Mouse (Mus musculus): ENCODE measurements at regions not wholly inside any gene's neighbourhood (a gene's known extent, or its start where the extent isn't known, plus 50 kb on each side); places are given as distances from the start of the nearest gene placed in this dataset.

DNA sequence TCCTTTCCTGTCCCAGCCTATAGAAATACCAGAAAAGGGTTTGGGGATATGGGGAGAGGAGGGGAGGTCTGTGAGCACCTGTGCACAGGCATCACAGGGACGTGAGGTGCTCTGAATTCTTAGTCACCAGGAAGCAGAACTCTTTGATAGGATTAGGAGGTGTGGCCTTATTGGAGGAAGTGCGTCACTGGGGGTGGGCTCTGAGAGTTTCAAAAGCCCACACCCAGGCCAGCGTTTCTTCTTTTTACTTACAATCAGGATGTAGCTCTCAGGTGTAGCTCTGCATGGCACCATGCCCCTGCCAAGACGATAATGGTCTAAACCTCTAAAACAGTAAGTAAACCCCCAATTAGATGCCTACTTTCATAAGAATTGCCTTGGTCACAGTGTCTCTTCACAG is 162.6 kb upstream of the Ank start:
- no peak for DNase-seq

GRCm38 (mm10) chr15:27304256-27304655 is 162.2 kb upstream of the Ank start:
- no peak for DNase-seq

GRCm38 (mm10) chr15:27305035-27305434 is 161.4 kb upstream of the Ank start:
- DNase-seq = no peak

DNA sequence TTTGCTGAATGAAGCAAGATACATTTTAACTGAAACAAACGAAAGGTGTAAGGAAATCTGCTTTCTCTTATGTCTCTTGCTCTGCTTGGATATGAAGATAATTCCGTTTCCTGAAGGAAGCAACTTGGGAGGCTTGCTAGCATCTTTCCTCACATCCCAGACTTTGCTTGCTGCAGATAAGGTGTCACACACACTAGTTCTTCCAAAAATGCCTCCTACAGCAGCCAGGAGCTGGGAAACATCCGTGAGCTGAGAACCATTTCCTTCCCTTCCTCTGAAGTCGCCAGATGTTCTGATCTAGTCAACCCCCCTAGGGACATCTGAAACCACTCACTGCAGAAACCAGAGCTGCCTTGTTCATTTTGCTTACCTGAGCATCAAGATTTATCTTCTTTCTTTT is 157.8 kb upstream of the Ank start:
- DNase-seq = no peak

GRCm38 (mm10) chr15:27315964-27316745 is 150.3 kb upstream of the Ank start:
- DNase-seq = no peak

GRCm38 (mm10) chr15:27316746-27317129 is 149.7 kb upstream of the Ank start:
- no peak for DNase-seq

- no peak for DNase-seq
Measured at GRCm38 (mm10) chr15:27321915-27322665, 144.4 kb upstream of the Ank start.

DNA sequence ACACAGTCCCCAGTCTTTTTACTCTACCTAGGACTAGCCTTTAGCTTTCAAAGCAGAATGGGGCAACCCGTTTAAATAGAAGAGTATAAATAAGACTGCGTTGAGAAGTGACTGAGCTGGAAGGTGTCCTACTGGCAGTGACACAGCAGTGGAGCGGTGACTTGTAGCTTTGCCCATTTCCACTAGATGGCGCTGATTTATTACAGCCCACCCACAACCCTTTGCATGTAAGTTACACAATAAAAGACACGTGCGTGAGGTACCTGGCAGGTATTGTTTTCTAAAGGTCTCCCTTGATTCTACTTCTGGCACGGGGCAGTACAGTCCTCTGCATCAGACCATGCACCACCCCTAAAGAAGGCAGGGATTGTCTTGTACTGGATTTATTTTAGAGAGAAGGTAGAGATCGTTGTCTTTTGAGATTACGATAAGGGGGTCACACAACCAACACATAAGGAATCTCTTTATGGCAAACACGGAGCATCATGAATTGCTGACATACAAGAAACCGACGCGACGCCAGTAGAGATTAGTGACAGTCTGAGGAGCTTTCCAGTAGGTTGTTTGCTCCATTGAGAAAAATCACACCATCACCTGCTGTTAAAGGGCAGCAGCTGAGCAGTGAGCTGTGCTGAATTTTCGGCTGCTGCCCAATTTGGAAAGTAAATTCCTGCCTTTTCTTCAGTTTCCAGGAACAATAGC is 140.5 kb upstream of the Ank start:
- peak; percentile 51 for DNase-seq

GRCm38 (mm10) chr15:27326549-27326876 is 140.0 kb upstream of the Ank start:
- DNase-seq = no peak

DNA sequence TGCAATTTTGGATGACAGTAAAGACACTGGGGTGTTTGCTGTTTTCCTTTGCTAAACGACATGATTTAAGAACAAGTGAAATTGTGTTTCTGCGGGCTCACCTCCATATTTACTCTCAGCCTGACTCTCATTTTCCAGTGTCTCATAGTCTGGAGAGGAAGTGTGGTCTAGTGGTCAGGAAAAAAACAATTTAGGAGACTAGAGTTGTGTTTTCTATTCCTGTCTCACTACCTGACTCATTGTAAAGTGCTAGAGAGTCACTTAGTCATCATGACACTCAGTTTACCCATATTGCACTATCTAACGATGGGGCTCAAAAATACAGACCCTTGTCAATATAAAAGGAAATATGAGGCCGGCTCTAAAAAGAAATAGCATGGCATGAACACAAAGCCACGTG is 138.7 kb upstream of the Ank start:
- DNase-seq = no peak

DNA sequence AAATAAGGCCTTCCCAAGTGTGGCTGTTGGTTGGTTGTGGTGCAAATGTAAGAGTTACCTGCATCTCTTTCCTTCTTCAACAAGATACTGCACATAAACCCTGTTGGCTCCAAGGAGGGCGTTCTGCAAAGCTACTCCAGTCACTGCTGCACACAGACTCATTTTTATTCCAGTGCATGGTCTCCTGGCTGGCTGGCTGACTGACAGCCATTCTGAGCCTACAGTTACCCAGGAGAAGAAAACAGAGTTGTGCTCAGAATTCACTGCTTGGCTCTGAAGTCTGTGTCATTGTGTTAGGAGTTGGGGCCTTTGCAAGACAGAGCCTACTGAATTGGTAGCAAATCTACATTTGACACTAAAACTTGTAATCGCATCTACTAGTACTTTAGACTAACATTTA is 138.0 kb upstream of the Ank start:
- DNase-seq = no peak

GRCm38 (mm10) chr15:27340070-27340469 is 126.4 kb upstream of the Ank start:
- no peak for DNase-seq

GRCm38 (mm10) chr15:27341518-27341976 is 124.9 kb upstream of the Ank start:
- DNase-seq = no peak

DNA sequence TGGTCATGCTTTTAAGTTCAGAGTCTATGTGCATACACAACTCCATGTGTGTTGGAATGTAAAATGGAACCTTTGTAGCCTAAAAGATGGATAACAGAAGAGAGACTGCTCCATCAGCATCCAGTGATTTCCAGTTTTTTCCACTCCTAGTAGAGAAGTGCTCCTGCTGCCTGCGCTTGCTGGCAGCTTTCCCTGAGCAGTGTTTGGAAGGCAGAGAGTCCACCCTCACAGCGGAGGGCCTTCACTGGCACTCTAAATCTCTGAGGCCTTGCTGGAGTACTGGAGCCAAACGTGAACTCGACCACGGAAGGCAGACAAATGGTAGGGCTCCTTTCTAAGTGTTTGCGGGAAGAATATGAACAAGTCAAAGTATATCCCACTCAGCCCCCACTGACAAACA is 108.0 kb upstream of the Ank start:
- DNase-seq = no peak

GRCm38 (mm10) chr15:27359271-27359670 is 107.2 kb upstream of the Ank start:
- DNase-seq = no peak

DNA sequence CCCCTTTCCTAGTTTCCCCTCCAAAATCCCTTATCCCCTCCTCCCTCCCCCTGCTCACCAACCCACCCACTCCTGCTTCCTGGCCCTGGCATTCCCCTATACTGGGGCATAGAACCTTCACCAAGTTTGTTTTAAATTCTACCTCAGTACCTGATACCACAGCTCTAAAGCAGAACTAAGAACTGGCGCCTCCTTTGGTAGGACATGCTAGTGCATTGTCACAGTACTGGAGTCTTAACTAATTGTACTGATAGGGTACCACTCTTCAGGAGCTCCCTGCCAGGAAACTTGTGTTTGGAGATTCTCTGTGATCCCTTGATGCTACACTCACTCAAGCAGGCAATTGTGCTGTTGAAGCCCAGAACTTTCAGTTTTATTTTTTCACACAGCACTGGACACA is 92.0 kb upstream of the Ank start:
- DNase-seq = no peak

GRCm38 (mm10) chr15:27378601-27379094 is 87.8 kb upstream of the Ank start:
- no peak for DNase-seq

DNA sequence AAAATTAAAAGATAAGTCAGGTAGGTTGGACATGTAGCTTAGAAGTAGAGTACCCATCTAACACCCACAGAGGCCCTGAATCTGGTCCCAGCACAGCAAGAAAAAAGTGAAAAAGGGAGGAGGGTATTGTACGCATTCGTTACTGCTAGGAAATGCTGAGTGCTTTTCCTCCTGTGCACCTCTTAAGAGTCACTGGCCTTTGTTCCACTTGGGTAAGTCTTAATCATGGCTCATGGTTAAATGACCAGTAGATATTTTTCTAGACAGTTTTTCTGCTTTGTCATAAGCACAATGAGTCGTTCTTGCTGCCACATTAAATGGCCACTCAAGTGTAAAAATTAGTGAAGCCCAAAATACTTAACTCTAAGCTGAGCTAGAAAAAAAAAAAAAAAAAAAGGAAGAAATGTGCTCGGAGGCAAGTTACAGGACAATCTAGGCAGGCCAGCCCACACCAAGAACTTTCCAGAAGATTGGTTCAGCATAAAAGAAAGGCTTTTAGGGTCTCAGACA is 86.0 kb upstream of the Ank start:
- no peak for DNase-seq

DNA sequence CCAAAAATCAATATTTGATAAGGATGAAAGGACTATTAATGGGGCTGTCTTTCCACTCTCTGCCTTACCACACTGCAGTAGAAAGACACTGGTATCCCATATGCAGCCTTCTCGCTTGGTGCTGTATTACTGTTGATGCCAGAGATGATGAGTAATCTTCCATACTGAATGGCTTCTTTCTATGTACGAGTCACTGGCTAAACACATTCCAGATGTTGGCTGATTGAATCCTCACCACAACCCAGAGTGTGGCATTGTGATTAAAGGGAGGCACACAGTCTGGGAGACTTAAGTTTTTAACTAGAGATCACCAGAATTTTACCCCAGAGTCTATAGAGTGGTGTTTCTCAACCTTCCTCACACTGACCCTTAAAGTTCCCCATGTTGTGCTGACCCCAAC is 84.9 kb upstream of the Ank start:
- no peak for DNase-seq

DNA sequence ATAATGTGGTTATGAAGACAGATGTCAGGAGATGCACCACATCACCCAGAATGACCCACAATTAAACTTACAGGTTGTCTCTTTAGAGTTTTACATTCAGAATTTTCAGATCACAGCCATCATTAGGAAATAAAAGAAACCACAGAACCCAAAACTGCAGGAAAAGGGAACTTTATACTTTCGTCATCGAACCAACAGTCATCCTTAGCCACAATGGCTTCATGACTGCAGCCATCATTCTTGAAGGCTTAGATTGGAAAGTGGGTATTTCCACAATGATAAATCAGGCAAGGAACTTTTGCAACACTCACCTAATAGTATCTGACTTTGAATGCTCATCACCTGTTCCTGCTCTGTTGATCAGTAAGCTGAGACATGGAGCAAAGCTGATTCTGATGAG is 75.9 kb upstream of the Ank start:
- no peak for DNase-seq

GRCm38 (mm10) chr15:27405721-27406161 is 60.7 kb upstream of the Ank start:
- no peak for DNase-seq

GRCm38 (mm10) chr15:27409856-27410255 is 56.6 kb upstream of the Ank start:
- no peak for DNase-seq

GRCm38 (mm10) chr15:27412304-27412703 is 54.2 kb upstream of the Ank start:
- no peak for DNase-seq

- no peak for DNase-seq
Measured at GRCm38 (mm10) chr15:27412761-27413160, 53.7 kb upstream of the Ank start.
